Mouse (Mus musculus): ENCODE measurements at regions not wholly inside any gene's neighbourhood (a gene's known extent, or its start where the extent isn't known, plus 50 kb on each side); places are given as distances from the start of the nearest gene placed in this dataset.

DNA sequence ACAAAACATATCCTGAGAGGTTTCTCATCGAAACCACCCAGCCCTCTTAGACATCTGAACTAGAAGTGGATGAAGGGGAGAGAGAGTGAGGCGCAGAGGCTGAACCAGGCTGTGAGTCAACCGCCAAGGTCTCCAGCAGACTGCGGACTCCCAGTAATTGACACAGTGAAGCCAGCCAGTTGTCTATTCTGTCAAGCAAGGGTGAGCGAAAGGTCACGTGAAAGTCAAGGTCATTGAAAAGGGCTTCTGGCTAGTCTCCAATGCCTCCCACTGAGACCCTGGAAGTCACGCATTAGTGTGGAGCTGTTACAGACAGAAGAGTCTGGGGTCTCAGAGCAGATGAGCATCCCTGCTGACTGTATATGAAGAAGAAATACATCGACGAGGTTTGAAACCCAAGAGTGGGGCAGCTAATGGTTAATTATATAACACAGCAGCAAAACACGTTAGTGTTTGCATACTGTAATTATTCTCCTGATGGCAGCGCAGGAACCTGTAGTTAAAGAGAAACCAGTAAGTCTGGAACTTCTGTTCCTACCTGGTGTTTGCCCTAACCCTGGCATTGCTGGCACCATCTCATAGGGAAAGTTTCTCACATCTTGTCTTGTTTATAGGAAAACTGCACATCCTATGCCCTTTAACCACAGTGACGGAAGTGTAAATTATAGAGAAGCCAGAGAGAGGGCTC lies 181.5 kb upstream of the Jmjd1c start:
- Histone ChIP-seq H3K4me2 (ENCODE audit: low read depth, low read length) (no peak overlapping the region), H3K27ac (ENCODE audit: low read length) (peak overlapping the region; percentile 44), H3K4me3 (replicated peaks; ENCODE audit: low read length) (no peak overlapping the region), H3K9ac (ENCODE audit: low read length) (peak overlapping the region; percentile 16; the same call in 1 of the 2 replicates), H3K36me3 (ENCODE audit: control insufficient read depth, insufficient read depth, low read length) (no peaks in the 10 kb centered on the region), H3K9me3 (replicated peaks; ENCODE audit: control insufficient read depth, low read length) (no peaks in the 10 kb centered on the region), H3K4me1 (ENCODE audit: control insufficient read depth, insufficient read depth, low read length) (peaks cover 20% of the 10 kb centered on the region), H3K27me3 (ENCODE audit: control insufficient read depth, insufficient read depth, low read length) (no peaks in the 10 kb centered on the region)
- WGBS = 51% methylated on average over 12 of the region's 12 CpGs
- no peak for ATAC-seq (ENCODE audit: insufficient read depth, low FRiP score)

DNA sequence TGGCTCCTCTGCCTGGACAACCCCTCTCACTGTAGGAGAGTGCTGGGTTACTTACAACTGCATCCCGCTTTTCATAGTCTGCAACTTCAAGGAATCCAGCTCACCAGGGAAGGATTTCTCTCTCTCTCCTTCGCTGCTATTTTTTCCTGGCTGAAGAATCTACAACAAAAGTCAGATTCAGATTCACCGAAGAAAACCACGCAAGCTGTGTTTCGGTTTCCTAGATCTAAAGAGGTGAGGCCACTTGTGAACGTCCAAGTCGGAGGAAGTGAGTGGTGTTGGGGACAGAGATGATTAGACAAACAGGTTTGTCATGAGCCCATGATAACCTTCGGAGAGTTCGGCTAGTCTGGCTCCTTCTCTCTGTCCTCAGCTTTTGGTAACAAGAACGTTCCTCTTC lies 180.1 kb upstream of the Jmjd1c start:
- peaks cover 29% of the 10 kb centered on the region for H3K4me1 ChIP-seq (ENCODE audit: control insufficient read depth, insufficient read depth, low read length)
- no peaks in the 10 kb centered on the region for H3K27me3 ChIP-seq (ENCODE audit: control insufficient read depth, insufficient read depth, low read length)
- H3K27ac ChIP-seq (ENCODE audit: low read length) = no peak overlapping the region
- ATAC-seq (ENCODE audit: insufficient read depth, low FRiP score) = no peak
- WGBS = 75% methylated on average over 10 of the region's 10 CpGs
- H3K36me3 ChIP-seq (ENCODE audit: control insufficient read depth, insufficient read depth, low read length) = no peaks in the 10 kb centered on the region
- no peak overlapping the region for H3K4me3 ChIP-seq (replicated peaks; ENCODE audit: low read length)
- H3K4me2 ChIP-seq (ENCODE audit: low read depth, low read length) = no peak overlapping the region
- H3K9ac ChIP-seq (ENCODE audit: low read length) = no peak overlapping the region
- no peaks in the 10 kb centered on the region for H3K9me3 ChIP-seq (replicated peaks; ENCODE audit: control insufficient read depth, low read length)

DNA sequence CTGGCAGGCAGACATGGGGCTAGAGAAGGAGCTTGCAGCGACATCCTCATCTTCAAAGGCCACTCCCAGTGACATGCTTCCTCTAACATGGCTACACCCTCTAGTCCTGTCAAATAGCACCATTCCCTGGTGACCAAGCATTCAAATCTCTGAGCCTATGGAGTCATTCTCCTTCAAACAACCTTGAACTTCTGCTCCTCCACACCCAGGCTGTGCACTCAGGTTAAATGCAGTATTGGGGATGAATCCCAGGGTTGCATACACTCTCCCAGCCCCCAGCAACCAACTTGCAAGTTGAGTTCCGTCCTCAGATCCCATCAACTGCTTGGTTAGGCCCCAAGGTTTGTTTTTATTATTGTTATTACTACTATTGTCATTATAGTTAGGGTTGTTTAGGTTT lies 178.2 kb upstream of the Jmjd1c start:
- Histone ChIP-seq H3K4me1 (ENCODE audit: control insufficient read depth, insufficient read depth, low read length) (peaks cover 44% of the 10 kb centered on the region), H3K4me2 (ENCODE audit: low read depth, low read length) (no peak overlapping the region), H3K36me3 (ENCODE audit: control insufficient read depth, insufficient read depth, low read length) (no peaks in the 10 kb centered on the region), H3K9ac (ENCODE audit: low read length) (no peak overlapping the region), H3K27me3 (ENCODE audit: control insufficient read depth, insufficient read depth, low read length) (no peaks in the 10 kb centered on the region), H3K27ac (ENCODE audit: low read length) (no peak overlapping the region), H3K9me3 (replicated peaks; ENCODE audit: control insufficient read depth, low read length) (no peaks in the 10 kb centered on the region), H3K4me3 (replicated peaks; ENCODE audit: low read length) (no peak overlapping the region)
- ATAC-seq (ENCODE audit: insufficient read depth, low FRiP score) = no peak
- 90% methylated on average over 2 of the region's 2 CpGs for WGBS

DNA sequence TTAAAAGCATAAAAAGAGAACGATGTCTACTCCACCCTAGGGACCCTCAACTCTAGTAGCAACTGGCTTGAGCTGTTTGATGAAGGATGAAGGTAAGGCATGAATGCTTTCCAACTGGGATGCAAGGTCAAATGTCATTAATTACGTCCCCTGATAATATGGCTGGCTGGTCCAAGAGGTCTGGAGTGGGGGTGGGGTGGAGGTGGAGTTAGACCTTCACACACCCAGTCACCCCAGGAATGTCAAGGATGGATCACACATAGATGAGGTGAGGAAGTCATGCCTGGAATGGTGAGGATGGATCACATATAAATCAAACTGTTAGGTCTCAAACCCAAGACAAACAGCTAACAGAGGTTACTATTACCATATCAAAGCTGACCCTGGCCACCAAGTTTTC lies 177.2 kb upstream of the Jmjd1c start:
- no peak for ATAC-seq (ENCODE audit: insufficient read depth, low FRiP score)
- Histone ChIP-seq H3K4me2 (ENCODE audit: low read depth, low read length) (no peak overlapping the region), H3K4me3 (replicated peaks; ENCODE audit: low read length) (no peak overlapping the region), H3K9me3 (replicated peaks; ENCODE audit: control insufficient read depth, low read length) (no peaks in the 10 kb centered on the region), H3K27me3 (ENCODE audit: control insufficient read depth, insufficient read depth, low read length) (no peaks in the 10 kb centered on the region), H3K36me3 (ENCODE audit: control insufficient read depth, insufficient read depth, low read length) (no peaks in the 10 kb centered on the region), H3K9ac (ENCODE audit: low read length) (no peak overlapping the region), H3K4me1 (ENCODE audit: control insufficient read depth, insufficient read depth, low read length) (peaks cover 35% of the 10 kb centered on the region), H3K27ac (ENCODE audit: low read length) (no peak overlapping the region)
- 83% methylated on average over 2 of the region's 2 CpGs for WGBS

DNA sequence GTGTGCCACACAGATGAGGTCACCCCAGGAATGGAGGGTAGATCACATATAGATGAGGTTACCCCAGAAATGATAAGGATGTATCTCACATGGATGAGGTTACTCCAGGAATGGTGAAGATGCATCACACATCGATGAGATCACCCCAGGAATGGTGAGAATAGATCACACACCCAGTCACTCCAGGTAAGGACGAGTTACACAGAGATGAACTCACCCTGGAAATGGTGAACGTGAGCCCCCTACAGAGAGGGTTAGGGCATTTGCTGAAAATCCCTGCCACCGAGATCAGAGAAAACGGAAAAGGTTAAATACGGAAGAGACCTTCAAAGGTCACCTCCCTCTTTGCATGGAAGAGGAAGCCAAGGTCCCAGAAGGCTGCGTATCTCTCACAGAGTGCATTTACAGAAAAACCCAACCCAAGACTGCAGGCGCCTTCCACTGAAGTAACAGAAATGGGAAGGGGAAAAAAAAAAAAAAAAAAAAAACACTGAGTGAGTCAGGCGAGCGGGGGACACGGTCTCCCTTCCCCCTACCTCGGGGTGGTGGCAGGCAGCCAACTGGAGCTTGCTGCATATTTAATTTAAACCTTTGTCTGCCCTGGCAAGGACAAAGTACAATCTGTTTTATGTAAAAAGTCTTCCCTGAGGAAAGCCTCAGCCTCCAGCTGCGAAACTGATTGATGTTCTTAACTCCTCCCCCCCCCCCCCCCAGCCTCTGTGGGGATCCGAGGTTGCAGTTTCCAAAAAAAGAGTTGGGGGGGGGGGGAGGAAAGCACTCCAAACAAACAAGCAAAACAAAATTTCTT lies 175.8 kb upstream of the Jmjd1c start:
- peak overlapping the region; percentile 97 for H3K27ac ChIP-seq (ENCODE audit: low read length)
- H3K9ac ChIP-seq (ENCODE audit: low read length) = peak overlapping the region; percentile 45
- H3K27me3 ChIP-seq (ENCODE audit: control insufficient read depth, insufficient read depth, low read length) = no peaks in the 10 kb centered on the region
- peak overlapping the region; percentile 56 for H3K4me2 ChIP-seq (ENCODE audit: low read depth, low read length)
- ATAC-seq (ENCODE audit: insufficient read depth, low FRiP score) = peak; percentile 86
- peak overlapping the region; percentile 32 for H3K4me3 ChIP-seq (replicated peaks; ENCODE audit: low read length)
- no peaks in the 10 kb centered on the region for H3K9me3 ChIP-seq (replicated peaks; ENCODE audit: control insufficient read depth, low read length)
- WGBS = under 1% methylated on average over 14 of the region's 14 CpGs
- peaks cover 27% of the 10 kb centered on the region for H3K4me1 ChIP-seq (ENCODE audit: control insufficient read depth, insufficient read depth, low read length)
- H3K36me3 ChIP-seq (ENCODE audit: control insufficient read depth, insufficient read depth, low read length) = no peaks in the 10 kb centered on the region

DNA sequence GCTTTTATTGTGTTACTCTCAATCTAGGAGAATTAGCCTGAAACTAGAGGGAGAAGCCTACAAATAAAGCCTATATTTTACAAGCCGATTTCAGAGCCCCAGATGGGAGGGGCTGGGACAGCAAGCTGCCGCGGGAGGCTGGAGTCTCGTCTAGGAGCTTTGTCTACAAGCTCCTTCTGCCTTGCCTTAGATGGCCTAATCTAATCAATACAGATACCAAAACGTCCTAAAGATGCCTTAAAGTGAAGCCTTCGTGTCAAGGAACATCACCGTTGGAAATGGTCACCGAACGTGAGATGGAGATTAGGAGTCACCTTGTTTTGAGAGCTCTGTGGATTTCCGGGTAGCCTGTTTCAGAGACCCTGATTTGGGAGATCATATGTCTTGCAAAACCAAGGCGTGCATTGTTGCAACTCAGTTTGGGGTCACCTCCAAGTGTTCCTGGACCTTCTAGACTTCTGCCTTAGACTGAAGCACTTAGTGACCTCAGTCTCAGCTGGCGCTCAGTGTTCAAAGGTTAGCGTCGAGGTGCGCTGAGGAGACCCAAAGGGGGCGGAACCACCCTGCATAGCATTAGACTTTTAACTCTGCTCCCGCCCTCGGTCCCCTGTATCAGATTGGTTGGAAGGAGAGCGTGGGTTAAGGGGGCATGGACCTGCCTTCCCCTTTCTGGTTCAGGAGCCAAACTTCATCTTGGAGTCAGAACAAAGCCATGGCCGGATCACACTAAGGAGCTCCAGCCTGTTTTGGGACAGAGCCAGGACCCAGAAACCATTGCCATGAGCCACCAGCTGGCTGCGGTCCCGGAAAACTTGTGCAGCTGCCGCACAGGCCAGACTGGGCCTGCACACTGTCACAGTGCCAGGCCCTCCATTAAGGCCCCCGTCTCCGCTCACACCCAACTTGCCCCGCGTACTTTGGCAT lies 174.9 kb upstream of the Jmjd1c start:
- Histone ChIP-seq H3K4me1 (ENCODE audit: control insufficient read depth, insufficient read depth, low read length) (peaks cover 27% of the 10 kb centered on the region), H3K4me3 (replicated peaks; ENCODE audit: low read length) (peak overlapping the region; percentile 32), H3K27me3 (ENCODE audit: control insufficient read depth, insufficient read depth, low read length) (no peaks in the 10 kb centered on the region), H3K9me3 (replicated peaks; ENCODE audit: control insufficient read depth, low read length) (no peaks in the 10 kb centered on the region), H3K27ac (ENCODE audit: low read length) (peak overlapping the region; percentile 97), H3K9ac (ENCODE audit: low read length) (peak overlapping the region; percentile 45), H3K36me3 (ENCODE audit: control insufficient read depth, insufficient read depth, low read length) (no peaks in the 10 kb centered on the region), H3K4me2 (ENCODE audit: low read depth, low read length) (peak overlapping the region; percentile 56)
- WGBS = 10% methylated on average over 27 of the region's 27 CpGs
- ATAC-seq (ENCODE audit: insufficient read depth, low FRiP score) = peak; percentile 82

DNA sequence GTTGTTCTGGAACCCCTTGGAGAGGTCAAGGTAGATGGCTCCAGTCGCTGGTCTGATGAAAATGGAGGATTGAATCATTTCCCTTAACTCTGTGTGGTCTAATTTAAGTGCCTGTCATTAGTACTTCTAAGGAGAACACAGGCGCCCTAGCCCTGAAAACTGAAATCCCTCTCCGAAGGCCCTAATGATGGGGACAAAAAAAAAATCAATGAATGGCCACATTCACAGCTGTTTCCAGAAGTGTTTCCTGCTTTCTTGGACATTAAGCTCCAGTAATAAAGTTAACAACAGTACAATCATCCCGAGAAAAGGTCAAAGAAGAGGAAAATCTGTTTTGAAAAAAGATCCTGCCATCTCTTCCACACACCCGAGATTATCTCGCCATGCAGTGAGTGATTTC lies 174.1 kb upstream of the Jmjd1c start:
- 16% methylated on average over 6 of the region's 6 CpGs for WGBS
- H3K9ac ChIP-seq (ENCODE audit: low read length) = peak overlapping the region; percentile 43
- H3K27me3 ChIP-seq (ENCODE audit: control insufficient read depth, insufficient read depth, low read length) = no peaks in the 10 kb centered on the region
- no peak overlapping the region for H3K4me3 ChIP-seq (replicated peaks; ENCODE audit: low read length)
- H3K27ac ChIP-seq (ENCODE audit: low read length) = peak overlapping the region; percentile 97
- no peaks in the 10 kb centered on the region for H3K9me3 ChIP-seq (replicated peaks; ENCODE audit: control insufficient read depth, low read length)
- ATAC-seq (ENCODE audit: insufficient read depth, low FRiP score) = no peak
- H3K36me3 ChIP-seq (ENCODE audit: control insufficient read depth, insufficient read depth, low read length) = no peaks in the 10 kb centered on the region
- peaks cover 27% of the 10 kb centered on the region for H3K4me1 ChIP-seq (ENCODE audit: control insufficient read depth, insufficient read depth, low read length)
- H3K4me2 ChIP-seq (ENCODE audit: low read depth, low read length) = peak overlapping the region; percentile 56

DNA sequence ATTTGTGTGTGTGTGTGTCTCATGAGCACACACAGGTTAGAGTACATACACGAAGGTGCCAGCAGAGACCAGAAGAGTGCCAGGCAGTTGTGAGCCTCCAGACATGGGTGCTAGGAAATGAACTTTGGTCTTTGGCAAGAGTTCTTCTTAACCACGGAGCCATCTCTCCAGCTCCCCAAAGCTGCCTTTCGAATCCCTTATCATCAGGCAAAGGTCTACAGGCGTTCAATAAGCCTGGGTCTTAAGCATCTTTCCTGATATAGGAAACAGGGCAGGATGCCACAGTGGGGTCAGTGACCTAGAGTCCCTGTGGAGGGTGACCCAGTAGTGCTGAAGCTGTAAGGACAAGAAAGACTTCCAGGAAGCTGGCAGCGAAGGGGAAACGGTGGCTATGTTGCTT lies 173.6 kb upstream of the Jmjd1c start:
- 65% methylated on average over 6 of the region's 6 CpGs for WGBS
- H3K27ac ChIP-seq (ENCODE audit: low read length) = peak overlapping the region; percentile 97
- H3K9ac ChIP-seq (ENCODE audit: low read length) = no peak overlapping the region
- no peaks in the 10 kb centered on the region for H3K9me3 ChIP-seq (replicated peaks; ENCODE audit: control insufficient read depth, low read length)
- no peaks in the 10 kb centered on the region for H3K36me3 ChIP-seq (ENCODE audit: control insufficient read depth, insufficient read depth, low read length)
- H3K4me2 ChIP-seq (ENCODE audit: low read depth, low read length) = no peak overlapping the region
- H3K4me3 ChIP-seq (replicated peaks; ENCODE audit: low read length) = no peak overlapping the region
- peaks cover 27% of the 10 kb centered on the region for H3K4me1 ChIP-seq (ENCODE audit: control insufficient read depth, insufficient read depth, low read length)
- no peaks in the 10 kb centered on the region for H3K27me3 ChIP-seq (ENCODE audit: control insufficient read depth, insufficient read depth, low read length)
- ATAC-seq (ENCODE audit: insufficient read depth, low FRiP score) = no peak
